Mouse (Mus musculus): ENCODE data around the gene 4932438H23Rik.

4932438H23Rik gene

DNA sequence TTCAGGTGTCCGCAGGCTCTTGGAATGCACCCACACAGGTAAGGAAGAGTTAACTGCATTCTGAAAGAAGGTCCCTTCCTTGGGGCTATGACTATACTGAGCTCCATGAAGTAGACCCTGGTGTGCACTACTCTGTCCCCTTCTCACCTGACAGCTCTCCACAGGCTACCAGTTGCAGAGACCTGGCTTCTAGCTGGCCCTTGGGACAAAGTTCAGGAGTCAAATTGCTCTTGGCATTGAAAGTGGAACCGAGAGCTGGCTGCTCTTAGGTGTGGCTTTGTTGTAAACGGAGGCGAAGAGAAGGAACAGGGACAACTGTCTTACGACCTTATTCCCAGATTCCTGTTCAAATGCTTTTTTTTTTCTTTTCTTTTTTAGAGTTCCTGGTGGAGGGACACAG lies 39.8 kb downstream of the 4932438H23Rik start:
- DNase-seq, result peak; percentile 55

DNA sequence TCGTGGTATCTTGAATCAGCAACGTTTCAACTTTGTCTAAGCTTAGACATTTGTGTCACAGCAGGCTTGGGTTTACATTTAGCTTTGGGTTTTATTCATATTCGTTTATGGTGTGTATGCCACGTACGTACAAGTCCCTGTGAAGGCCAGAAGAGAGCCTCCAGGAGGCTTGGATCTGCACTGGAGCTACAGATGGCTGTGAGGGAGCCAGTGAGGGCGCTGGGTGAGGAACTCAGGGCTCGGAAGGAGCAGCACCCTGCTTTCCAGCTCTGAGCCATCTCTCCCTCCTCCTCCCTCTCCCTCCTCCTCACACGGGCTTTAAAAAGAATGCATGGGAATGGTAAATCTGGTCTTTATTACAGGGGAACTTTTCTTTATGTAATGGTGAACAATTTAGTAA lies 41.3 kb downstream of the 4932438H23Rik start:
- no peak for DNase-seq

DNA sequence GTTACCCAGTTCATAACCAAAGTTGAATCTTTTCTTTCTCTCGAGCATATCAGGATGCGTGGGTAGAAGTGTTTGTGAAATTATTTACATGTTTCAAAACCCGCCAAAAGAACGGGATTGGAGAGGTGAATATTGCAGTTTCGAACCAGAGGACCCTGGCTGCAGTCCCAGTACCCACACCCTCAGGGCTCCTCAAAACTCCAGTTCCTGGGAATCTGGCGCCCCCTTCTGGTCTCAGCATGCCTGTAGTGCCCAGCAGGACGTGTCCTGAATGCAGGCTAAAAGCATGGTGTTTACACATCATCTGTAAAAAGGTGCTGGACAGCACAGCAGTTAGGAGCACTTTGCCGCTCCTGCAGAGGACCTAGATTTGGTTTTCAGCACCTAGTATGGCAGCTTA lies 49.4 kb downstream of the 4932438H23Rik start:
- peak; percentile 51 for DNase-seq

DNA sequence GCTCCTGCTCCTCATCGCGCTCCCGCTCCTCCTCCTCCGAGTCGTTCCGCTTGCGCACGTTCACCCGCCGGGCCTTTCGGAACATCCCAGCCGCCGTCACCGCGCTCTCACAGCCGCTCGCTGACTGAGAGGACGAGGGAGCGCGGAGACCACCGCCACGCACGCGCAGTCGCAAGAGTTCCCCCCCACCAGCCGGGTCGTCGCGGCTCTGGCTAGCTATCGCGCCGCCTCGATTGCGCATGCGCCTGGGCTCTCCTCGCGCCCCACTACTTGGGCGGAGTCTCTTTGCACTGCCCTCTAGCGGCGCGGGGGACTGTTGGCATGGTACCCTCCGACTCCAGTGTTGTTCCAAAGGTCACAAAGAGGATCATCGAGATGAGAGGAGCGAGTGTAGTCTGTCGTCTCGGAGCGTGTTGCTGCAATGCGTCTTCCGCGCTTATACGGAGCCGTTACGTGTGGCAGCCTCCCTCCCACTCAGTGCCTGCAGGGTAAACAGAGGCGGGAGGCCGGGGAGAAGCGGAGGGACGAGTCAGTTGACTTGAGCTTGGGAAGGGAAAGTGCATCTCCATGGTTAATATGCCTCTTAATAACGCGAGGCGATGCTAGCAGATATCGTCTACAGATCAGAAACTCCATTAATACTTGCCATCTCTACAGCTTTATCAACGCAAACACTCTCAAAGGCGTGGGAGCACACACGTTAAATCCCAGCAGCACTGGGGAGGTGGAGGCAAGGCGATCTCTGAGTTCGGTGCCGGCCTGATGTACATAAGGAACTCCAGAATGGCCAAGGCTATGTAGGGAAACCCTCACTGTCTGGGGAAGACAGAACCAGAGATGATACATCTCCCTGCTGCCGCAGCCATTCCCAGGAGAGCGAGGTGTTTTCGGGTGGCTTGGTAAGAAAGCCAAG lies 50.4 kb downstream of the 4932438H23Rik start, which contains the start of gene Paxbp1:
Gene Paxbp1, minus strand, starts transcription at position 274 of the 913 bp plus-strand sequence.
- peak; percentile 99 for DNase-seq

DNA sequence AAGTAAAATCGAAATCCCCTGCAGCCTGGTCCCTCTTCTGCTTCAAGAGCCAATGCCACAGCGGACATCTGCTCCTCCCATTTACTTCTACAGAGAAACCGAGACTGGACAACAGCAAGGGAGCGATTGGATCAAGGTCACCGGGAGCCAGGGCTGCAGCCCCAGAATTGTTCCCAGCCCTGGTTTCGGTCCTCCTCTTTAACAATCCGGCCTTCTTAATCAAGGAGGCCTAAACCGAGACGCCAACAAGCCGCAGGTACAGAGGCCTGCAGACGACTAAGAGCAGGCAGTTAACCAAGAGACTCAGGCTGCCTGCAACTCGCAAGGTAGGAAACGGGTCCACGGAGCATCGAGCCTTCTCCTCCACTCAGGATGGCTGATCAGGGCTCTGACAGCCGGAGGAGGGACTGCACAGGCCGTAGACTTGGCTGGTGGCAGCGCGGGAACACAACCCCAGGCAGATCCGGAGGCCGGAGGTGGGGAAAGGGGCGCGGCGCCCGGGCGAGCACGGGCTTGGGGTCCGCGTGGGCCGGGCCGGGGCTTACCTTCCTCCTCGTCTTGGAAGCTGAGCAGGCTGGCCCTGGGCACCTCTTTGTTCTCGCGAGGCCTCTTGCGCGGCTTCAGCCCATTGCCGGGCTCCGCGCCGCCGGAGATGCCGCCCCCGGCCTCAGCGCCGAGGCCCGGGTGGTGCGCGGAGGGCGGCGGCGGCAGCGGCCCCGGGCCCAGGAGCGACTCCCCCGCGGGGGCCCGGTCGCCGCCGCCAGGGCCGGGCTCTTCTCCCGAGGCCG lies 51.3 kb downstream of the 4932438H23Rik start:
- DNase-seq, result peak; percentile 57

DNA sequence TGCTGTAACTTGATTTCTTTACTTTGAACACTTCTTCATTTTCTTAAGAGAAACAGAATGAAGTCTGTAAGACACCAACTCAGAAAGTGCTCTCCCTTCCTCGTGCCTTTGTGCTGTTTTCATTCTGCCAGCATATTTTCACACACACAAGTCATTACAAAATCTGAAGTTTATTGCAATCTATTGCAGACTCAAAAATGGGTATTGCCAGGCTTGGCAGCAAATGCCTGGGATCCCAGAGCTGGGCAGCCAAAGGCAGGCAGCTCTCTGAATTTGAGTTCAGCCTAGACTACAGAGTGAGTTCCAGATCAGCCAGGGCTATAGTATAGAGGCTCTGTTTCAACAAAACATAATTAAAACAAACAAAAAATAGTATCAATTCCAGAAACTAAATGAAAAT lies 52.3 kb downstream of the 4932438H23Rik start:
- DNase-seq, result no peak

DNA sequence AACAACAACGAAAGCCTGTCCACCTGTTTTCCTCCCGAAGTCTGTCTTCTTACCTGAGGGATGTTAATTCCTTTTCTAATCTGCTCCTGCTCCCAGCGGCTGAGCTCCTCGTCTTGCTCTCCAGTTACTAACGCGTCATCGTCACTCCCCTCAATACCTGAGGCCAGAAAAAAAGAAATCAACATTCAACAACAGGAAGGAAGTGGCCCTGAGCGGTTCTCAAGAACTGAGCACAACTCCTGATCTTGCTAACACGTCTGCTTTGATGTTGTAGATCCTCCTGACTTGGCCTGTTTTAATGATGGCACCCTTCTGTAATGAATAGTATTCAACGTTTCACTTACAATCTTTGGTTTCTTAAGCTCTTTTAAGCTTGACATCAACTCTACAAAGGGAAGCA lies 59.1 kb downstream of the 4932438H23Rik start:
- no peak for DNase-seq

DNA sequence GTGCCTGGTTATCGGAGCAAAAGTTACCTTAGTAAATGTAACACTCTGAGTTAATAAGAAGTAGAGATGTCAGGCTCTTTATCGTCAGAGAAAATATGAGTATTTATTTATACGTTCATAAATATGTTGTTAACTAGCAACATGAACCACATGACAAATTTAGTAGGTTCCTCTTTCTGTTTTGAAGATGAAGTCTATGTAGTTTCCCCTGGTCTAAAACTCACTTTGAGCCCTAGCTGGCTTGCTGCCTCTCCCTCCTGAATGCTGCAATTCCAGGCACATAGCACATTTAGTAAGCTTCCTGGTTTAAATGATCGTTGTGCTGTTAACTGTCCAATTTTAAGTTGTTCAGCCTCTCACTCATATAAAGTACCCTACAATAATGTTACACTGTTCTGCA lies 64.2 kb downstream of the 4932438H23Rik start:
- no peak for DNase-seq

DNA sequence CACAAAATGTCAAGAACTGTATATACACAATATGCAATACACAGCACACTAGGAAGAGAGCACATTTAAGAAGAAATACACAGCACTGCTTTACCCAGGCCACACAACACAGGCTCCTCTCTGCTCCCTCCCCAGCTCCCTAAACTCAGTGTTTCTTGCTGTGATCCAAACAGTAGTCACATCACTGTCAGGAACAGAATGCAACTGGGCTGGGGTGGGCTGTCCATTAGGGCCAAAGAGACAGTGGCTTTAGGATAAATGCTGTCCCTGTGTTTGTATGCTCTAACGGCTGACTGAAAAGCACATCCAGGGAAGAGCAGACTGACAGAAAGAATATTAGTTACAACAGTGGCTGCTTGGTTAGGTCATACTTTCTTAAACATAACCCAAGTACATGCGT lies 65.0 kb downstream of the 4932438H23Rik start:
- DNase-seq, result no peak

DNA sequence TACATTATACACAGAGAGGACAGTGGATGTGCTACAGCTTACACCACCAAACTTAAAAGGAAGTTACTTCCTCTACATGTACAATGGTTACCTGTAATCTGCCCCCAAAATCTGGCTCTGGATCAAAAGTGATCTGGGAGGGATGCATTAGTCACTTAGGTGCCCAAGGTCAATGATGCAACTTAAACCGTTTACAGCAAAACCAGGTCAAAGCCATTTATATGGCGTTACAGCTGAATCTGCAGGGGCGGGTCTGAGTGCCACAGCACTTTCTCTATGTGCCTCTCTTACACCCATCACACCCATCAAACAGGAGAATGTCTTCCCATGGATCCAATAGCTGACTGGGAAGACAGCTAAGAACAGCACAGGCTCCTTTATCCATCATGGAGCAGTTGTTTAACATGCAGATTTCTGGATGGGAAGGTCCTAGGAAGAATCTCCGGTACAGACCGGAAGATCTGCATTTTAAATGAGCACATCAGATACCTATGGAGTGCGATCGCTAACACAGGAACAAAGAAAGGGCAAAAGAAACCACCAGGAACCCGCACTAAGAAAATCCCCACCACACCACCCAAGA lies 65.7 kb downstream of the 4932438H23Rik start:
- no peak for DNase-seq

DNA sequence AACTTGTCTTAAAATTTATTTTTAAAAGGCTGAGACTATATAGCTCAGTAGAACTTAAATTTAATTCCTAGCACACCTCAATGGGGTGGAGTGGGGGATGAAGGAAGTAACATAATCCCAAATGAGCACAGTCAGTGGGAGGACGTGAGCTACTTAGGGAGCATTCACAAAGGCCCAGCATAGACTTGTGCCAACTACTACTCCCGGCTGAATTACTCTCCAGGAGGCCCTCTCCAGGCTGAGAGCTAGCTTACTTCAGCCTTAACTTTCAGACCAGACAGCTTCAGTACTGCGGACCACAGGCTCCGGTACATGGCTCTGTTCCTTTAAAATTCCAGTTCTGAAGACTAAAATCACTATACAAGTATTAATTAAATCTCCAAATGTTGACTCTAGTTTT lies 68.6 kb downstream of the 4932438H23Rik start:
- no peak for DNase-seq

DNA sequence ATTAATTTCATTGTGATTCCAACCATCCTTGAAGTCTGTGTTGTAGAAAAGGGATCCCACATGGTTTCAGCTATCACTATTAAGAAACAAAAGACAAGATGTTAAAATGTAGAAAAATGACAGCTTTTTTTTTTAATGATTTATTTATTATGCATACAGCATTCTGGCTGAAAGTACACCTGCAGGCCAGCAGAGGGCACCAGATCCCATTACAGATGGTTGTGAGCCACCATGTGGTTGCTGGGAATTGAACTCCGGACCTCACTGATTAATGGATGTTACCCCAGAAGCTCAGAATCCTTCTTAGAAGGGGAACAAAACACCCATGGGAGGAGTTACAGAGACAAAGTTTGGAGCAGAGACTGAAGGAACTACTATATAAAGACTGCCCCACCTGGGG lies 71.5 kb downstream of the 4932438H23Rik start:
- DNase-seq, result no peak

DNA sequence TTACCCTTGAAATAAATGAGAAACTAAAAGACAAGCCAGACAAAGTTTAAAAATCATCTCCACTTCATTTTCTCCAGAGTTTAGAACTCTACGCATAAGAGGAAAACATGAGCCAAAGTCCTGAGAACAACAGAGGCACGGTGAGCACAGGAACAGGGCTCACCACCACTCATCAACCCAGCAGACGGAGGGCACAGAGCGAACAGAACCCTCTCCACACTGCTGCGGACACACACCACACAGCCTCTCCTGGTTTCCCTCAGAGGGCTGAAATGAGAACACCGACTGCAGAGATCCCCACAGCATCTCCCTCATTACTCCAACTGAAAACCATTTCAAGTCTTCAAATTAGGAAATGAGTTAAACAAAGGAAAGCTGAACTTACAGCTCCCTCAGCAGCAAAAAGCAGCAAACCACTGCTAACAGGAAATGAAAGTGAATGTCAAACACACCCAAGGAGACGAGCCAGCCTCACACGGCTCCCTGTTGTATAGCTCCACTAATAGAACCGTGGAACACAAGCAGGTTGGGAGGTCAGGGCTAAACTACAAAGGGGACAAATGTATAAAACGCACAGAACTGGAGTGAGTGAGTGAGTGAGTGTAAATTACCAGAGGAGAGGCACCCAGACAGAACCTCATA lies 74.0 kb downstream of the 4932438H23Rik start:
- DNase-seq, result no peak

DNA sequence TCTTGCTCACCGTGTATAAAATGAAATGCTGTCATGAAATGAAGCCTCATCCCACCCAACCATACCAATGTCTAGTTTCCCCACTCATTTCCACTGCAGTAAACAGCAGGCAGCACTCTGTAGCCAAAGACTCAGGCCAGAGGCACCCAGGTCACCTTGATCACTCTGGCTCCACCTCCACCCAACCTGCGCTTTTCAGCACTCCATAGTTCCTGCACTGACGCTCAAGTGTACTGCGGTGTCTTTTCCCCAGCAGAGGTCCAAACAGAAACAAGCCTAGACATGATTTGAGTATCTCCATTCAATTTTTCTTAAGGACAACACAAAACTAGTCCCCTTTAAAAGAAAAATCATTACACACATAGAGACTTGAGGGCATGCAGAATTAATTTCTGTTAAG lies 75.4 kb downstream of the 4932438H23Rik start:
- no peak for DNase-seq

DNA sequence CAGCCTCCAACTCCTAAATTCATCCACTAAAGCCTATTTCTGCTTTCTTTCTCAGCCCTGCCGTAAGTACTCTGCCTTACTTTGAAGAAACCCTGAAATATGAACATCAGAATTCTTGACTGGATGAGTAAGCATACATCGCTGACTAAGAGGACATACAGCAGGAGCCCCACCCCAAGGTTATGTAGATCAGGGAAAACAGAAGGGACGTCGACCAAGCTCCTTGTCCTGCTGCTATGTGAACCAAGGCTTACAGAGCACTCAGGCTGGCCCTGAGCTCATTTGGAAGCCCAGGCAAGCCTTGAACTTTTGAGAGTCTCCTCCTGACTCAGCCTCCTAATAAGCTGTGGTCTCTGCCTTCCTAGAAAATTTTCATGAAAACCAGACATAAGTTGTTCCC lies 79.2 kb downstream of the 4932438H23Rik start:
- no peak for DNase-seq

DNA sequence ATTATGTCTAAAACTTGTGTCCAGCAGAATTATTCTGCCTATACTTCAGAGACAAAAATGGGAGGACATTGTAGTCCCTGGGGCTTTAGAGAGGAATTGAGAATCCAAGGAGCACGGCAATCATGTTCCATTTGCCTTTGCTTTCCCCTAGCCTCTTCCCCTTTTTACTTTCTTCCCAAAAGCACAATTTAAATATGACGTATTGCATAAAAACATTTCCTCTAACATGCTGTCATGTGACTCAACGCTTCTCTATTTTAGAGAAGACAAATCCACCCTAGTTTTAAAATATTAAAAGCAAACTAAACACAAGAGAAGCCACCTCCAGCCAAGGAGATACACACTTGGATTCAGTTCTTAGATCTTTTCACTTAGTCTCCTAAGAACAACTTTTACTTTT lies 83.1 kb downstream of the 4932438H23Rik start:
- no peak for DNase-seq

DNA sequence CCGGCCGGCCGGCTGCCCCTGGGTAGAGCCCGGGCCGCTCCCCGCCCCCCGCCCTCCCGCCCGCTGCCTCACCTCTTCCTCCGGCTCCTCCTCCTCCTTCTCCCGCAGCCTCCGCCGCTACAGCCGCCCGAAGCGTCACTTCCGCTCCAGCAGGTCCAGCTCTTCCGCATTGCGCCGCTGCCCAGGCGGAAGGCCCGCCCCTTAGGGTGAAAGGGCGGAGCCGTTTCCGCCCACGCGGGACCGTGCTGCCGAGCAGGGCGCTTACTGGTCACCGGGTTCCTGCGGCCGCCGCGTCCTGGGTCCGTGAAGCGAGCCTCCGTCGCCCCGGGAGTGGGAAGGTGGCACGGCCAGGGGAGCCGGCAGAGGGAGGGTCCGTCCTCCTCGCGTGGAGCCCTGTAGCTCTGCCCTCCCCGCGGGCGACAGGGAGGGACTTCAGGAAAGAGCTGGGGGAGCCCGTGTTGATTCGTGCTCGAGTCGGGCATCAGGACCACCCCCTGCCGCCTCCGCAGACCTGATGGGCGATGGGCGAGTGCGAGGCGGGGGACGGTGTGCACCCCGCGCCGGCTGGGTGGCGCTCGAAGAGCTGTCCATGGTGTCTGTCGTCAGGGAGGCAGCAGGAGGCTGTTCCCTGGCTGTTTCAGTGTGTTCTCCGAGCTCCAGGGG lies 83.8 kb downstream of the 4932438H23Rik start, which contains the start of gene Synj1:
Gene Synj1, minus strand, starts transcription at position 288 of the 663 bp plus-strand sequence.
- peak; percentile 90 for DNase-seq

DNA sequence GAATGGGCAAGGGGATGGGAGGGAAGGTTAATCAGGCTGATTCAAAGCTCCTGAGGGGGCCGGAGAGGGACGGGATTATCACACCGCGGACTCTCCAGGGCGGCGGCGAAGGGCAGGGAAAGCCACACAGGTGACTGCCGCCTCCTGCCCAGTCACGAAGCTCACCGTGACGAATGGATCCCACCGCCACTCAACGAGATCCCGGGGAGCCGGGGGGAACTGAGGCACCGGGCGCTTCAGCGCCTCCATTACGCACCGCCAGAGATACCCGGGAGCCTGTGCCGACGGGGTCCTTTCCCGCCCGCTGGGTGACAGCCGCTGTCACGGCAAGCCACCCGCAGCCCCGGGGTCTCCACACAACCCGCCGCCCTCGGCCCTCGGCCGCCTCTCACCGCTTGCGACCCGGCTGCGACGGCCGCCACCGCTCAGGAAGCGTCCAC lies 84.3 kb downstream of the 4932438H23Rik start:
- DNase-seq, result no peak

DNA sequence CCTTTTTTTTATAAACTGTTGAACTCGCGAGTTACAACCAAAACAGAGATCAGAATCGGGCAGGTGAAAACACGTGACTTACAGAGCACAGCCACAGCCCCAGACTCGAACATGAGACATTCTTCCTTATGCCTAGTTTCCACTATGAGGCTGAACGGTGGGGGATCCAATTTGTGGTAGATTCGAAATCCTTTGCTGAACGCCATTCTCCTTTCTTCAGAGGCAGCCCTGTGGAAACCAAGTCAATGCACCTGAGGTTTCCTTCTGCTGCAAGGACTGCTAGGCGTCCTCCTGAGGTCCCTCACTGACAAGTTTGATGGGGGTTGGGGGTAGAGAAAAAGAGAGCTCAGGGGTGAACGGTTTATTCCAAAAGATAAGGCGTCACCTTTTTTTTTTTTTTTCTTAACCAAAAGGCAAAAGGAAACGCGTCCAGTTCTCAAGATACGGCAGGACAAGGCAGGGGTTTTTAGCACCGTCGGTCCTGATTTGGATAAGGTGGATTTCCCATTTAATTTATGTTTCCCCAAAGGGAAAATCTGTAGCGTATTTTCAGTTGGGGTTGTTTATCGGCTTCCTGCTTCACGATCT lies 84.9 kb downstream of the 4932438H23Rik start:
- peak; percentile 23 for DNase-seq

DNA sequence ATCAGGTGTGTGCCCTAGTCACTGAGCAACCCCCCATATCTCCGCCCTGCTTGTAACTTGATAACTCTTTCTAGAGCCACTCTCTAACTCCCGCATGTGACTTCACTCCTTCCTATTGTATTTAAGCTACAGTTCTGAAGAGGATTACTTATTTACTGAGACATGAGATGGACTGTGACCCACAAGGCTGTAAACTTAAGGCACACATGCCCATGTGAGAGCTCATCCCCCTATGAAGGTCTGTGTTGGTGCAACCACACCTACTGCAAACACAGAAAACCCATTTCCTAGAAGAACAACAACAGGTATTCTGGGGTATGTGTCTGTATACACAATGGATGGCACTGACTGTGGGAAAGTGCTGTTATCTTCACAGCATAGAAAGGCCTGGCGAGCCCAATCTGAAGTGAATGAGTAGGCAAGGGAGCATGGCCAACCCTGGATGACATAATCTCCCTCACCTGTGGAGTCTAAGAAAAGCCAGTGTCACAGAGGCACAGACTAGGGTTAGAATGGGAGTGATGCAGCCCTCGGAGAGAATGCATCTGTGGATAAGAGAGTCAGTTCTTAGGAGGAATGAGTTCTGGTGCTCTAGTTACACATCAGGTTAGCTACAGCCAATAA lies 89.9 kb downstream of the 4932438H23Rik start:
- peak; percentile 22 for DNase-seq

Measured in kidney, adult 9 months (tissue).